ENCODE assay signal across 22 mouse cellular contexts in the genomic region with DNA sequence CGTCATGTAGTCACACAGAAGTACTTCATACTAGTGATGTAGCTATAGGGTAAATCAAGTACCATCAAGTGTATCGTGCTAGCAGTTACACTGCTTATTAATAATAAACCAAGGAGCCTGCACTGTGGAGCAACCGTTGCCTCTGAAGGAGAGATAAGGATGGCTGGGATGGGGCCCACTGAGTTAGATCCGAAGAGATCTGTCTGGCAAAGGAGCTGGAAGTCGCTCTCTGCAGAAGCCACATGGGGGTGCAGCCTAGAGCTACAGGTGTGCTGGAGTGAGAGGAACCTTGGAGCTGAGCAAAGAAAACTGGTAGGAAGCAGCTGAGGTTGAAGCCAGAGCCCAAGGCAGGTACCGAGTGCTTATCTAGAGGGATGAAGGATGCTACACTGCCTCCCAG.
DNase-seq lines count a peak whose midpoint lies in the region; ATAC-seq lines count a peak whose summit lies in the region.
"Had no signal": no experiment of that assay in that cellular context is flagged by ENCODE, and none has a peak within 500 bp of the region (broad histone marks: within the 10 kb centered on the region; RNA-seq: fewer than 3 reads in every experiment).

No protein-coding gene starts in this region.

- H3K9me3 ChIP-seq in neural tube, embryonic 15.5 days (replicated peaks): no peaks in the 10 kb centered on the region
- H3K9me3 ChIP-seq in intestine, embryonic 16.5 days (ENCODE audit: control insufficient read depth, low read length): no peaks in the 10 kb centered on the region
- H3K9me3 ChIP-seq: embryonic facial prominence, embryonic 13.5 days; embryonic facial prominence, embryonic 15.5 days; forebrain, embryonic 10.5 days; forebrain, embryonic 12.5 days had no signal

- no peaks in the 10 kb centered on the region for H3K36me3 ChIP-seq in neural tube, embryonic 15.5 days
- H3K36me3 ChIP-seq in intestine, embryonic 16.5 days (ENCODE audit: control insufficient read depth, insufficient read depth, low read length): no peaks in the 10 kb centered on the region
- H3K36me3 ChIP-seq: embryonic facial prominence, embryonic 13.5 days; embryonic facial prominence, embryonic 15.5 days; forebrain, embryonic 10.5 days; forebrain, embryonic 12.5 days had no signal

- no peak overlapping the region for H3K4me3 ChIP-seq in neural tube, embryonic 15.5 days (replicated peaks)
- H3K4me3 ChIP-seq in intestine, embryonic 16.5 days (ENCODE audit: low read length): no peak overlapping the region
- H3K4me3 ChIP-seq: embryonic facial prominence, embryonic 13.5 days; embryonic facial prominence, embryonic 15.5 days; erythroblast, embryonic 14.5 days; forebrain, embryonic 10.5 days; forebrain, embryonic 12.5 days had no signal

- H3K9ac ChIP-seq in neural tube, embryonic 15.5 days (replicated peaks): no peak overlapping the region
- no peak overlapping the region for H3K9ac ChIP-seq in intestine, embryonic 16.5 days (ENCODE audit: low read depth, low read length)
- H3K9ac ChIP-seq: embryonic facial prominence, embryonic 13.5 days; embryonic facial prominence, embryonic 15.5 days; forebrain, embryonic 12.5 days had no signal

- no peak overlapping the region for H3K4me2 ChIP-seq in neural tube, embryonic 15.5 days
- no peak overlapping the region for H3K4me2 ChIP-seq in intestine, embryonic 16.5 days (ENCODE audit: low read depth, low read length)
- H3K4me2 ChIP-seq: embryonic facial prominence, embryonic 13.5 days; embryonic facial prominence, embryonic 15.5 days; forebrain, embryonic 12.5 days had no signal

- no peak for ATAC-seq in neural tube, embryonic 15.5 days (ENCODE audit: low FRiP score)
- ATAC-seq in intestine, embryonic 16.5 days: peak; percentile 40; the same call in 1 of the 2 replicates
- ATAC-seq in megakaryocyte-erythroid progenitor cell, adult 5-6 weeks (replicated peaks; ENCODE audit: low FRiP score, low TSS enrichment, poor library complexity, severe bottlenecking): no peak
- ATAC-seq: forebrain, embryonic 14.5 days; forebrain, embryonic 16.5 days had no signal

- WGBS in neural tube, embryonic 15.5 days: 93% methylated on average over 6 of the region's 6 CpGs
- 78% methylated on average over 6 of the region's 6 CpGs for WGBS in intestine, embryonic 16.5 days

- H3K27me3 ChIP-seq in neural tube, embryonic 15.5 days (replicated peaks): no peaks in the 10 kb centered on the region
- no peaks in the 10 kb centered on the region for H3K27me3 ChIP-seq in intestine, embryonic 16.5 days (replicated peaks; ENCODE audit: control insufficient read depth, insufficient read depth, low read length)
- H3K27me3 ChIP-seq: embryonic facial prominence, embryonic 13.5 days; embryonic facial prominence, embryonic 15.5 days; forebrain, embryonic 12.5 days had no signal

- H3K27ac ChIP-seq in neural tube, embryonic 15.5 days (replicated peaks): no peak overlapping the region
- H3K27ac ChIP-seq in intestine, embryonic 16.5 days (ENCODE audit: low read length): no peak overlapping the region
- H3K27ac ChIP-seq: embryonic facial prominence, embryonic 13.5 days; embryonic facial prominence, embryonic 15.5 days; forebrain, embryonic 10.5 days; forebrain, embryonic 12.5 days had no signal

- H3K4me1 ChIP-seq in neural tube, embryonic 15.5 days: peaks cover 13% of the 10 kb centered on the region; the same call in 1 of the 2 replicates
- no peaks in the 10 kb centered on the region for H3K4me1 ChIP-seq in intestine, embryonic 16.5 days (ENCODE audit: control insufficient read depth, insufficient read depth, low read length)

- DNase-seq in neural tube, embryonic 10.5 days (ENCODE audit: extremely low spot score, low spot score): peak; percentile 4
- no peak for DNase-seq in kidney, postnatal 10 days
- DNase-seq: adrenal gland, adult 2 months; adrenal gland, postnatal 10 days; adrenal gland, postnatal 25 days; cerebellum, adult 11 months; cerebellum, adult 18-20 months; cerebellum, adult 8-10 months; cerebellum, adult 9-11 months; cerebellum, postnatal 14 days; cerebellum, postnatal 36 days; embryo, embryonic 11 days had no signal
